Mouse (Mus musculus) erythroblast, embryonic 14.5 days (primary cell): Measurements from ENCODE around the gene Olfr180.

ENCODE experiments used
- GATA1 ChIP-seq: IDR thresholded peaks from 2 replicates; pipeline ENCODE4 v1.6.1; 2012; ENCODE audit warnings: low read length, inconsistent platforms, mixed read lengths
- TAL1 ChIP-seq: IDR thresholded peaks from 3 replicates; pipeline ENCODE4 v1.6.1; 2012; ENCODE audit warnings: low read length, inconsistent platforms, mixed read lengths

GRCm38 (mm10) chr16:58929292-58929691, at the start of gene Olfr180:
- TF ChIP-seq GATA1 = no peak
- TF ChIP-seq TAL1 = no peak
